Mouse (Mus musculus) testis, adult 2 months (tissue): ENCODE results near the gene Klhdc10. TPM values are rescaled to one million over a fixed set of nuclear protein-coding genes. Genes with fewer than 3 reads are reported as not detected.

Experiments used
- H3K27ac ChIP-seq: fragments of 200-500 bp; 2 replicates; pipeline ENCODE4 v1.5.1; 2012; ENCODE audit warnings: low read depth, low read length; ENCODE audit not compliant: control insufficient read depth, insufficient read depth
- H3K27me3 ChIP-seq: fragments of 200-500 bp; 2 replicates; pipeline ENCODE4 v1.6.1; 2012; ENCODE audit warnings: mild to moderate bottlenecking, low read length, moderate library complexity; ENCODE audit not compliant: control insufficient read depth, insufficient read depth
- H3K36me3 ChIP-seq: fragments of 200-500 bp; 2 replicates; pipeline ENCODE4 v1.6.1; 2012; ENCODE audit warnings: mild to moderate bottlenecking, low read length; ENCODE audit not compliant: control insufficient read depth, insufficient read depth
- H3K4me1 ChIP-seq: fragments of 200-500 bp; 2 replicates; pipeline ENCODE4 v1.6.1; 2012; ENCODE audit warnings: low read length; ENCODE audit not compliant: control insufficient read depth, insufficient read depth
- H3K4me3 ChIP-seq: fragments of 200-500 bp; 2 replicates; pipeline ENCODE4 v1.5.1; 2012; ENCODE audit warnings: low read depth, mild to moderate bottlenecking, low read length, moderate library complexity, mixed read lengths; ENCODE audit not compliant: control insufficient read depth
- CTCF ChIP-seq: fragments of 200-500 bp; IDR thresholded peaks from 2 replicates; pipeline ENCODE4 v1.5.1; 2012; ENCODE audit warnings: low read depth, mild to moderate bottlenecking, inconsistent platforms, low read length, moderate library complexity; ENCODE audit not compliant: control insufficient read depth, insufficient read depth, insufficient replicate concordance
- POLR2A ChIP-seq: fragments of 200-500 bp; IDR thresholded peaks from 2 replicates; pipeline ENCODE4 v1.6.1; 2012; ENCODE audit warnings: low read depth, mild to moderate bottlenecking, inconsistent platforms, low read length, moderate library complexity; ENCODE audit not compliant: control insufficient read depth
- polyA plus RNA-seq: library from polyadenylated mRNA; depleted of rRNA; stranded (reverse); fragments of >200 nt; gene quantifications from 2 replicates; pipeline ENCODE4 v1.2.3, GENCODE M21; 2012

The Klhdc10 gene
- polyA plus RNA-seq, 1 experiment, result 115 TPM

DNA sequence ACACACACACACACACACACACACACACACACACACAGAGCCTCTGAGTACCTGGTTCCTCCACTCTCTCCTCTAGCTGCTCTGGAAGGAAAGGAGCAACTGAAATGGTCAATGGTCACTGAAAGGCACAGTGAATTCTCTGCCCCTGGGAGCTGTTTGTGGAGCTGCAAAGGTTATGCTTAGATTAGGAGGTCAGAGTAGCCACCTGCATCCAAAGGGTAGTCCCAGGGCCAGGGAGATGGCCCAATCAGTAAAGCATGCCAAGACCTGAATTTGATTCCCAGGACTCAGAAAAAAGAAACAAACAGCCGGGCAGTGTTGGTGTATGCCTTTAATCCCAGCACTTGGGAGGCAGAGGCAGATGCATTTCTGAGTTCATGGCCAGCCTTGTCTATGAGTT lies 66.4 kb downstream of the Klhdc10 start:
- H3K36me3 ChIP-seq, result no peaks in the 10 kb centered on the region
- H3K27me3 ChIP-seq, result no peaks in the 10 kb centered on the region
- no peaks in the 10 kb centered on the region for H3K4me1 ChIP-seq
- no peak overlapping the region for H3K4me3 ChIP-seq
- H3K27ac ChIP-seq, result no peak overlapping the region
- no peak for TF ChIP-seq POLR2A
- no peak for TF ChIP-seq CTCF

DNA sequence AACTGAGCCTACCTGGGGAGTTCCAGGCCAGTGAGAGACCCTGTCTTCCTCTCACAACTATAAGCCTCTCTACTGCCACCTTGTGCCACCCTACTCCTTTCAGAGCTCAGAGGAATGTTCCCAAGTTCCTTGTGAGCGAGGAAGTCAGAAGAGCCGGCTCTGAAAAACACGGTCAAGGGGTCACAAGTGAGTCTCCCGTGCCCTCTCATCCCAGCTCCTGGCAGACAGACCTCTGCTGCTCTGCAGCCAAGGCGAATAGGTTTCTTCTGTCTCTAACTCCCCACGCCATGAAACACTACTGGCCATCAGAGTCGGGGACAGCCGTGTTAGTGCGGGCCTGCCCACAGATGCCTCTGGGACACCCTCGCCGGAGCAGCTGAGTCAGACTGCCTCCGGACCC lies 67.0 kb downstream of the Klhdc10 start:
- Histone ChIP-seq H3K4me1 (no peaks in the 10 kb centered on the region), H3K36me3 (no peaks in the 10 kb centered on the region), H3K27me3 (no peaks in the 10 kb centered on the region), H3K27ac (no peak overlapping the region), H3K4me3 (no peak overlapping the region)
- TF ChIP-seq POLR2A (no peak), CTCF (no peak)

- no peak overlapping the region for H3K27ac ChIP-seq
- H3K4me3 ChIP-seq, result no peak overlapping the region
These were observed 67.7 kb downstream of the Klhdc10 start for GRCm38 (mm10) chr6:30469370-30469769.

DNA sequence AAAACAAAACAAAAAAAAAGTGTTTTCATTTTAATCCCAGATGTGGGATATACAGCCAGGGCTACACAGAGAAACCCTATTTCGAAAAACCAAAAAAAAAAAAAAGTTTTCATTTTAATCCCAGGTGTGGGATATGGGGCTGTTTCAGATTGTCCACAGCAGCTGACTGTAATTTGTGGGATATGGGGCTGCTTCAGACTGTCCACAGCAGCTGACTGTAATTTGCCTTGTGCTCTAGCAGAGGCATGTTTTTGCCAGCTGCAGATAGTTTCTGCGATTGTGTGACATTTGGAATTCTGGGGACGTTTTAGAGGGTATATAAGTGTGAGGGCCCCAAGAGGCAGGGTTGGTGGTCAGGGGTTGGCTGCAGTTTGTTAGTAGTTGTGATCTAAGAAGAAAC lies 70.0 kb downstream of the Klhdc10 start:
- Histone ChIP-seq H3K27me3 (no peaks in the 10 kb centered on the region), H3K36me3 (no peaks in the 10 kb centered on the region), H3K27ac (no peak overlapping the region), H3K4me1 (no peaks in the 10 kb centered on the region), H3K4me3 (no peak overlapping the region)
- no peak for TF ChIP-seq POLR2A
- no peak for TF ChIP-seq CTCF

More at GRCm38 (mm10) chr6:30469370-30469769, 67.7 kb downstream of the Klhdc10 start:
- no peaks in the 10 kb centered on the region for H3K27me3 ChIP-seq
- H3K36me3 ChIP-seq, result no peaks in the 10 kb centered on the region
- TF ChIP-seq CTCF, result no peak
- H3K4me1 ChIP-seq, result no peaks in the 10 kb centered on the region

DNA sequence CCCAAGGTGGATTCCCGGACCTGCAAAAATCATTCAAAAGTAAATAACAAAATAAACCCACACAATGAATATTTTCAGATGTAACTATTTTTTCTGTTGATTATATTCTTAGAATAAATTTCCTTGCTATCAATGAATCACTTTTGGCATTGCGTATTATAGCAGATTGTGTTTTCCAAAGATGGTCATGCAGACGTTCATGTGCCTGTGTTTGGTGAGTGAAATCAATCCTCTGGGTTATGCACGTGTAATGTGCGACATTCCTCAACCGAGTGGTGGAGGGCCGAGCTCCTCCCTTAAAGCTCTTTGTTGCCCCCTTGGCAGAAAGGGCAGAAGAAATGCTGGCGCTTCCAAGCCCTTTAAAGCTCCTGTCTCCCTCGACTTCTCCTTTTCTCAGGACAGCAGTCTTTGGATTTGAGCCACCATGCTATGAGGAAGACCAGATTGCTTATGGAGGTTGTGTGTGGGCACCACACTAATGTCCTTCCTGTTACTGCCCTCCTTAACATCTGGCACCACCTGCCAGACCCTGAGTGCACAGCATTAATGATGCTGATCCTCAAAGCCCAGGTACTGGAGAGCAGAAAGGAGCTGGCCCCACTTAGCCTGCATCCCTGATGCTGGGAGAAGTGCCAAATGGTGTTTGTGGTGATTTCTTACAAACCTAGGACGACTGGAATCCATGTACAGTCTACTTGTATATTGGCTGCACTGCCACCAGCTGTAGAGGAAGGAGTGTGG lies 74.5 kb downstream of the Klhdc10 start:
- TF ChIP-seq CTCF (no peak), POLR2A (no peak)
- Histone ChIP-seq H3K36me3 (no peaks in the 10 kb centered on the region; the same call in 1 of the 2 replicates), H3K4me3 (no peak overlapping the region), H3K27me3 (no peaks in the 10 kb centered on the region), H3K4me1 (no peaks in the 10 kb centered on the region), H3K27ac (no peak overlapping the region)

- Histone ChIP-seq H3K4me1 (no peaks in the 10 kb centered on the region), H3K27ac (no peak overlapping the region), H3K4me3 (no peak overlapping the region), H3K27me3 (no peaks in the 10 kb centered on the region), H3K36me3 (no peaks in the 10 kb centered on the region; the same call in 1 of the 2 replicates)
- TF ChIP-seq CTCF (no peak), POLR2A (no peak)
These were observed 75.6 kb downstream of the Klhdc10 start for GRCm38 (mm10) chr6:30477210-30477714.

DNA sequence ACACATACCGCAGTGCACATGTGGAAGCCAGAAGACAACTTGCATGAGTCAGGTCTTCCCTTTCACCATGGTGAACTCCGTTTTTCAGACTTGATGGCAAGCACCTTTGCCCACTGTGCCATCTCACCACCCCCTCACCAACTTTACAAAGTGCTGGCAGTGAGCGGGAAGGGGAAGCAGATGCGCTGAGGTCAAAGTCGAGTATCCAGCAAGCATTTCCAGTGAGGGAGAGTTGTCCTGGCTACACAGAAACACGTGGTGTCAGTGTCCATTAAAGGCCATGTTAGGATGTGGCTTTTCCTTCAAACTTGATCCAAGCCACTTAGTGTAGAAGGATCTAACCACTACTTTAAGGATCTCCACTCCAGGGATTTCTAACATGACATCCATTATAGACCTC lies 76.1 kb downstream of the Klhdc10 start:
- Histone ChIP-seq H3K27me3 (no peaks in the 10 kb centered on the region), H3K4me3 (no peak overlapping the region), H3K36me3 (peaks cover 3% of the 10 kb centered on the region; the same call in 1 of the 2 replicates), H3K27ac (no peak overlapping the region), H3K4me1 (no peaks in the 10 kb centered on the region)
- no peak for TF ChIP-seq CTCF
